Mouse (Mus musculus) lung, embryonic 14.5 days (tissue): ENCODE data around the gene Nosip. TPM values are rescaled to one million over a fixed set of nuclear protein-coding genes. Genes with fewer than 3 reads are reported as not detected.

Experiments used
- ATAC-seq: fragments of 200-750 bp; cut with Nextera tagmentation; 2 replicates; pipeline ENCODE4 v1.8.0; 2017; ENCODE audit warnings: mild to moderate bottlenecking, moderate TSS enrichment, moderate library complexity; ENCODE audit not compliant: insufficient read depth
- DNase-seq: peaks from one replicate; pipeline ENCODE4 v3.0.0-alpha.2; 2015
- H3K27ac ChIP-seq: fragments of 300-500 bp; sonication (generic); 2 replicates; pipeline ENCODE4 v1.5.1; 2014; ENCODE audit warnings: low read depth, mild to moderate bottlenecking, moderate library complexity
- H3K27me3 ChIP-seq: fragments of 300-500 bp; sonication (generic); 2 replicates; pipeline ENCODE4 v1.6.1; 2014; ENCODE audit warnings: low read length, control low read depth; ENCODE audit not compliant: insufficient read depth
- H3K36me3 ChIP-seq: fragments of 300-500 bp; sonication (generic); 2 replicates; pipeline ENCODE4 v1.6.1; 2014; ENCODE audit warnings: control low read depth; ENCODE audit not compliant: insufficient read depth
- H3K4me1 ChIP-seq: fragments of 300-500 bp; sonication (generic); 2 replicates; pipeline ENCODE4 v1.6.1; 2014; ENCODE audit warnings: antibody characterized with exemption, control low read depth; ENCODE audit not compliant: insufficient read depth
- H3K4me2 ChIP-seq: fragments of 300-500 bp; sonication (generic); 2 replicates; pipeline ENCODE4 v1.6.1; 2014; ENCODE audit warnings: mild to moderate bottlenecking
- H3K4me3 ChIP-seq: fragments of 300-500 bp; sonication (generic); 2 replicates; pipeline ENCODE4 v1.5.1; 2014; ENCODE audit warnings: low read depth, low read length
- H3K9ac ChIP-seq: fragments of 300-500 bp; sonication (generic); 2 replicates; pipeline ENCODE4 v1.6.1; 2014
- H3K9me3 ChIP-seq: fragments of 300-500 bp; sonication (generic); 2 replicates; pipeline ENCODE4 v1.6.1; 2016; ENCODE audit warnings: low read depth, low read length, control low read depth
- CTCF ChIP-seq: IDR thresholded peaks from 2 replicates; pipeline ENCODE4 v1.5.1; 2016; ENCODE audit warnings: antibody characterized with exemption, low read depth
- WGBS: fragments of 180-500 bp; shearing (Covaris S2); extraction: QIAGEN DNeasy Blood & Tissue Kit; methylation state at CpG from one replicate; pipeline ENCODE4 v1.1.7; 2014; 5-methylcytosine and 5-hydroxymethylcytosine counted together
- polyA plus RNA-seq: library from polyadenylated mRNA; unstranded; fragments of >200 nt; fragmentation: Nextera tagmentation; extraction: Ambion mirVana; gene quantifications from 2 replicates; pipeline ENCODE4 v1.2.1, GENCODE M21; 2014

Nosip gene
- polyA plus RNA-seq, 1 experiment from 2014 or later, result 68.6 TPM

DNA sequence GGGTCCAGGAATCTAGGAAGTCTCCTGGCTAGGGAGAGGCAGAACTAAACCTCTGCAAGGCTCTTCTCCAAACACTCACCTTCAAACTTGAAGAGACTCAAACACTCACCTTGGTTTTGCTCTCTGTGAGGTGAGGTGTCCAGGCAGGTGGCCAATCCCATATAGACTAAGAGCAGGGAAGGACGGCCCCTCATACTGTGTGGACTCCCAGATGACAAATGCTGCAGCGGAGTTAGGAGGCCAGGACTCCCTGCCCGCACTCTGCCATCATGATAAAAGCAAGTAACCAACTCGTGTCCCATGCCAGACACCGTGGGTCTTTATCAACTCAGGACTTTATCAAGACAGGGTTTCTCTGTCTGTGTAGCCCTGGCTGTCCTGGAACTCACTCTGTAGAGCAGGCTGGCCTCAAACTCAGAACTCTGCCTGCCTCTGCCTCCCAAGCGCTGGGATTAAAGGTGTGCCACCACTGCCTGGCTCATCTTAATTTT is 1.6 kb upstream of the Nosip start:
- no peak for ATAC-seq

DNA sequence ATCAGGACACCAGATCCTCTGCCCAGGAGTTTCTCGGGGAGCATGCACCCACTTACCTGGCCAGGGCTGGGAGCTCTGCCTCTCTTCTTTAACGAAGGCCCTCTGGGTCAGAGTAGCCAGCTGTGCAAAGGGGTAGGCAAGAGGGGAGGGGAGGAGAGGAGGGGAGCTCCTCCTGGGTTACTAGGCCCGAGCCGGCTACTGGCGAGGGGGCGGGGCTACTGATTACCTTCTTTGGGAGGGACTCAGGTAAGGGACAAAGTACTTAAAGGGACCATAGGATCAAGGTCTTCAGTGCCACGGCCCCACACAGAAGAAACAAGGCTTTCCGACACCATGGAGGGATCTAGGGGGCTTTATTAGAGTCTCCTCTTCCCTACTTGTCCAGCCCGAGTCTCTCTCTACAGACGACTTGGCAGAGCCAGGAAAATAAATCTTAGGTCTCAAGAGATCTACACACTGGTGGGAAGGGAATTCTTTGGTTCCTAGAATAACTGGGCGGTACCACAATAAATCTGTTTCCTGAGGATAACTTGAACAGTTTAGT is 625 bp upstream of the Nosip start:
- Histone ChIP-seq H3K4me2 (peak overlapping the region; percentile 63), H3K4me1 (peaks cover 6% of the 10 kb centered on the region), H3K9ac (peak overlapping the region; percentile 43), H3K27ac (peak overlapping the region; percentile 70), H3K27me3 (no peaks in the 10 kb centered on the region), H3K36me3 (no peaks in the 10 kb centered on the region), H3K4me3 (peak overlapping the region; percentile 65), H3K9me3 (no peaks in the 10 kb centered on the region)
- 12% methylated on average over 11 of the region's 11 CpGs for WGBS
- DNase-seq (peak; percentile 64), ATAC-seq (0 out of 2 replicates have a peak, but pooled peaks have one; percentile 6)
- no peak for TF ChIP-seq CTCF

More for the DNA sequence above, 1.6 kb upstream of the Nosip start:
- TF ChIP-seq CTCF, result no peak
- peak overlapping the region; percentile 63; the same call in 1 of the 2 replicates for H3K4me2 ChIP-seq
- H3K4me1 ChIP-seq, result peaks cover 6% of the 10 kb centered on the region
- no peak overlapping the region for H3K4me3 ChIP-seq
- no peaks in the 10 kb centered on the region for H3K27me3 ChIP-seq
- DNase-seq, result no peak
- WGBS, result 72% methylated on average over 6 of the region's 6 CpGs
- no peak overlapping the region for H3K9ac ChIP-seq
- no peaks in the 10 kb centered on the region for H3K9me3 ChIP-seq
- no peak overlapping the region for H3K27ac ChIP-seq
- no peaks in the 10 kb centered on the region for H3K36me3 ChIP-seq

GRCm38 (mm10) chr7:45067190-45067999 is 5.2 kb downstream of the Nosip start:
- 72% methylated on average over 4 of the region's 4 CpGs for WGBS
- Histone ChIP-seq H3K9me3 (no peaks in the 10 kb centered on the region), H3K27ac (no peak overlapping the region), H3K9ac (no peak overlapping the region), H3K27me3 (no peaks in the 10 kb centered on the region), H3K36me3 (no peaks in the 10 kb centered on the region), H3K4me3 (no peak overlapping the region), H3K4me1 (no peaks in the 10 kb centered on the region), H3K4me2 (no peak overlapping the region)
- ATAC-seq, result 0 out of 2 replicates have a peak, but pooled peaks have one; percentile 6
- TF ChIP-seq CTCF, result no peak
- no peak for DNase-seq

DNA sequence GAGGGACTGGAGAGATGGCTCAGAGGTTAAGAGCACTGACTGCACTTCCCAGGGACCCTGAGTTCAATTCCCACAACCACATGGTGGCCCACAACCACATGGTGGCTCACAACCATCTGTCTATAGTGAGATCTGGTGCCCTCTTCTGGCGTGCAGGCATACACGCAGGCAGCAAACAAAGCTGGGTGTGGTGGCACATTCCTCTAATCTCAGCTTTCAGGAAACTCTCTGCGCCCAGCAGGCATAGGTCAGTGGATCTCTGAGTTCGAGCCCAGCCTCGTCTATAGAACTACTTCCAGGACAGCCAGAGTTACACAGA is 5.7 kb downstream of the Nosip start:
- H3K4me2 ChIP-seq, result no peak overlapping the region
- DNase-seq, result peak; percentile 73
- H3K4me1 ChIP-seq, result no peaks in the 10 kb centered on the region
- peak; percentile 18; the same call in 1 of the 2 replicates for ATAC-seq
- H3K27ac ChIP-seq, result no peak overlapping the region
- no peak overlapping the region for H3K9ac ChIP-seq
- no peaks in the 10 kb centered on the region for H3K36me3 ChIP-seq
- no peak overlapping the region for H3K4me3 ChIP-seq
- 26% methylated on average over 5 of the region's 5 CpGs for WGBS
- H3K9me3 ChIP-seq, result no peaks in the 10 kb centered on the region
- H3K27me3 ChIP-seq, result no peaks in the 10 kb centered on the region
- TF ChIP-seq CTCF, result peak; percentile 78

DNA sequence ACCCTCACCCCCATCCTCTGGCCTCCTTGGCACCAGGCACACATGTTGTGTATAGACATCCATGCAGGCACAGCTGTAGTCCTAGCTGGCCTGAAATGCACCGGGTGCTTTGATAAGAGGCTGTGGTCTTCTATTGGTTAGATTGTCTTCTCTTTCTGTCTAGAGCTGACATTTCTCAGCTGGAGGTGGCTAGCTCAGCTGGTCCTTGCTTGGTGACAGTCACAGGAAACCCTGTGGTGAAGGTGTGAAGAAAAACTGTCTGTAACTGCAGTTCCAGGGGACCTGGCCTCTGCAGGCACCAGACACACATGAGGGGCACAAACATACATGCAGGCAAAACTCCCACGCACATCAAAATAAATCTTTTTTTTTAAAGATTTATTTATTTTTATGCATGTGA is 7.4 kb downstream of the Nosip start:
- Histone ChIP-seq H3K4me1 (no peaks in the 10 kb centered on the region), H3K9me3 (no peaks in the 10 kb centered on the region), H3K27me3 (no peaks in the 10 kb centered on the region), H3K9ac (no peak overlapping the region), H3K27ac (no peak overlapping the region), H3K4me2 (no peak overlapping the region), H3K4me3 (no peak overlapping the region), H3K36me3 (peaks cover 11% of the 10 kb centered on the region; the same call in 1 of the 2 replicates)
- no peak for TF ChIP-seq CTCF
- ATAC-seq, result no peak
- 70% methylated on average over 2 of the region's 2 CpGs for WGBS
- DNase-seq, result no peak

DNA sequence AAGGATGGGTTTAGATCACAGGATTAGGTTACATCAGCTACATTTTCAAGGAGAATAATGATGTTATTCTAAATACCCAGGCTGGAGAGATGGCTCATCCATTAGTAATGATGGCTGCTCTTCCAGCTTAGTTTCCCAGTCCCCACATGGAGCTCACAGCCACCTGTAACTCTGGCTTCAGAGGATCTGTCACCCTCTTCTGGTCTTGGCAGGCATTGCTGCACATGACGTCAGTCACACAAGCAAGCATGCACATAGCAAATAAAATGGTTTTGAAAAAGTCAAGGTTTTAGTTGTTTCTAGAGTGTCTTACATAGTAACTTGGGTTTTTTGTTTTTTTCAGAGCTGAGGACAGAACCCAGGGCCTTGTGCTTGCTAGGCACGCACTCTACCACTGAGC is 10.0 kb downstream of the Nosip start:
- 74% methylated on average over 2 of the region's 2 CpGs for WGBS
- H3K4me3 ChIP-seq, result no peak overlapping the region
- peak; percentile 46; the same call in 1 of the 2 replicates for TF ChIP-seq CTCF
- no peak overlapping the region for H3K27ac ChIP-seq
- no peaks in the 10 kb centered on the region for H3K9me3 ChIP-seq
- no peak overlapping the region for H3K4me2 ChIP-seq
- ATAC-seq (no peak), DNase-seq (peak; percentile 35)
- H3K4me1 ChIP-seq, result no peaks in the 10 kb centered on the region
- no peaks in the 10 kb centered on the region for H3K27me3 ChIP-seq
- peaks cover 33% of the 10 kb centered on the region for H3K36me3 ChIP-seq
- H3K9ac ChIP-seq, result no peak overlapping the region

- H3K4me1 ChIP-seq, result no peaks in the 10 kb centered on the region
- DNase-seq, result no peak
- H3K4me2 ChIP-seq, result no peak overlapping the region
- no peak overlapping the region for H3K4me3 ChIP-seq
- H3K27me3 ChIP-seq, result no peaks in the 10 kb centered on the region
- 70% methylated on average over 7 of the region's 7 CpGs for WGBS
- ATAC-seq, result no peak
- no peak for TF ChIP-seq CTCF
- no peak overlapping the region for H3K9ac ChIP-seq
- H3K36me3 ChIP-seq, result peaks cover 44% of the 10 kb centered on the region
- no peaks in the 10 kb centered on the region for H3K9me3 ChIP-seq
- no peak overlapping the region for H3K27ac ChIP-seq
Observed at GRCm38 (mm10) chr7:45073171-45073707, 11.0 kb downstream of the Nosip start.
